Comparison of ENCODE assay signal across 1 mouse cellular context in genomic region chr4:106902157-106902556, GRCm38 (mm10).
TF ChIP-seq lines count a peak whose summit lies in the region.

No protein-coding gene starts in this region.

TF ChIP-seq in MEL, 35 proteins besides CTCF, POLR2A, EP300 and RAD21 (continued from another document):
- TF ChIP-seq TAL1 (IDR thresholded peaks at IDR 0.05; ENCODE audit: low read length) (peak; percentile 82), MAX (IDR thresholded peaks at IDR 0.05; ENCODE audit: low read length) (0 out of 2 replicates have a peak, but pooled peaks have one; percentile 22), USF2 (IDR thresholded peaks at IDR 0.05; ENCODE audit: borderline replicate concordance in 1 of 2, insufficient read depth in 1 of 2, low read depth in 1 of 2, low read length in 2 of 2) (no peak), GABPA (IDR thresholded peaks at IDR 0.05; ENCODE audit: low read depth, low read length) (no peak), POLR2AphosphoS2 (IDR thresholded peaks at IDR 0.05; ENCODE audit: low read length) (no peak), MAZ (IDR thresholded peaks at IDR 0.05; ENCODE audit: low read depth, low read length) (no peak), KAT2A (conservative IDR thresholded peaks at IDR 0.05; ENCODE audit: low read depth, low read length) (no peak; the same call in 1 of the 2 replicates), NRF1 (IDR thresholded peaks at IDR 0.05; ENCODE audit: insufficient read depth, low read depth, low read length, poor library complexity, severe bottlenecking) (0 out of 2 replicates have a peak, but pooled peaks have one; percentile 5), SMC3 (IDR thresholded peaks at IDR 0.05; ENCODE audit: low read depth, low read length) (no peak)
